Mouse (Mus musculus) neutrophil, adult 59 days (primary cell): ENCODE measurements around the gene Grip1. TPM values are rescaled to one million over a fixed set of nuclear protein-coding genes. Genes with fewer than 3 reads are reported as not detected.

Experiments
- total RNA-seq, 2 experiments: library from RNA; stranded (reverse); gene quantifications; 1 replicate in 1 of 2; 2 replicates in 1 of 2; pipeline ENCODE4 v1.2.4; 2023

Gene Grip1
- total RNA-seq: not detected

GRCm38 (mm10) chr10:119453431-119454105, at the start of gene Grip1:
Gene Grip1, plus strand, starts transcription at chr10:119453830.

DNA sequence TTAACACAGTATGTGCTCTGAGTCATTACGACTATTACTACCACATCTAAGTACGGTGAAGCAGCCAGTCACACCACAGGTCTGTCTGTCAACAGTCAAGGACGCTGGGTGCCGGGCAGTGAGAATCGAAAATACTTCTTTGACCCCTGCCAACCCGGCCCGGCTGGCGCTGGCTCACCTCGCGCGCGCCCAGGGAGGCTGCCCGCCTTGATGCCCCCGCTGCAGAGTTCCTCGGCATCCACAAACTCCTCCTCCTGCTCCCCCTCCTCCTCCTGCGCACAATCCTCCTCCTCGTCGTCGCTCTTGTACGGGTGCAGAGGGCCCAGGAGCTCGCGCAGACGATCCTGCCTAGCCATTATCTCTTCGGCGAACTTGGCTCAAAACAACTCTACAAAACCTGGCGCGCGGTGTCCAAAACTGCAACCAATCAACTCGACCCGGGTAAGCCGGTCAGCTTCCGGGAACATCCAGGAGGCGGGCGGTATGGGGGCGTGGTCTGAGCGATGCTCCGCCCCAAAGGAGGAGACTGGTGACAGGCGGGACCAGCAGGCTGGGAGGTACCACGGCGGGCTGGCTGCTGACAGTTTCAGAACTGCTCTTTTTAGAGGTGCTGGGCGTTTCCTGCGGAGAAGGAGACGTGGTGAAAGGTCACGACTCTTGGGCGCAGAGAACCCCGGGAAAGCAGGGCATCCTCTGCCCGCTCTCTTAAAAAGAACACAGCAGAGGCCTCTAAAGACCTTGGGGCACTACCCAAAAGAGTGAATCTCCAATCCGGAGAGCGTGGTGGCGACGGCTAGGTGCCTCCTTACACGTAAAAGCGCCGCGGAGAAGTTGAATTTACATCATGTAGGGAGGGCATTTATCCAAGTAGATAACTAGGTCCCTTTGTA, 659.1 kb downstream of the Grip1 start, which contains the start of gene Helb:
Gene Helb (minus strand): TSS at position 481 of the 890 bp plus-strand sequence.

Other genes starting within 250 kb of the Grip1 start
- 10 to 100 TPM; 36.3 to 53.9 TPM for gene Cand1, start 213.8 kb upstream of the Grip1 start, total RNA-seq